In the genomic region with DNA sequence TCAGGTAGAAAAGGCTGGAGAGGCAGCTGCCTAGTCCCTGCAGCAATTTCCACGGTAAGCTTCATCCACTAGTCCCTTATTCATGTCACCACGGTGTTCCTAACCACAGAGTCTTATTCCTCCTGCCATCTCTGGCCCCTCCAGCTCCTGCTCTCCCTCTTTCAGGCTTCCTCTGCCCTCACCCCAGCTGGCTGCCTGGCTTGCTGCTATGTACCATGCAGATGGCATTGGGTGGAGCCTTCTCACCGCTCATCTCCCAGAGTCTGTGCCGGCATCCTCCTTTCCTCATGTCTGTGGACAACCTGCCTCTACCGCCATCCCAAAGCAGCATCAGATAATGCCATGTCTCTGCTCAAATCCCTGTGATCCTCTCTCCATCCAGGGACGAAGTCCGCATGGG, we compare ENCODE assay signal across 17 mouse cellular contexts.
DNase-seq lines count a peak whose midpoint lies in the region.
"Had no signal": no experiment of that assay in that cellular context is flagged by ENCODE, and none has a peak within 500 bp of the region (broad histone marks: within the 10 kb centered on the region; RNA-seq: fewer than 3 reads in every experiment).

No protein-coding gene starts in this region.

- peaks cover 23% of the 10 kb centered on the region for H3K4me1 ChIP-seq in heart, embryonic 10.5 days
- peaks cover 46% of the 10 kb centered on the region for H3K4me1 ChIP-seq in limb, embryonic 10.5 days
- H3K4me1 ChIP-seq: hindbrain, embryonic 15.5 days had no signal

- WGBS in heart, embryonic 10.5 days, result 87% methylated on average over 7 of the region's 7 CpGs
- WGBS in limb, embryonic 10.5 days, result 94% methylated on average over 7 of the region's 7 CpGs

- no peaks in the 10 kb centered on the region for H3K36me3 ChIP-seq in heart, embryonic 10.5 days
- no peaks in the 10 kb centered on the region for H3K36me3 ChIP-seq in limb, embryonic 10.5 days
- H3K36me3 ChIP-seq: forebrain, embryonic 10.5 days; heart, embryonic 13.5 days; hindbrain, embryonic 12.5 days; hindbrain, embryonic 15.5 days had no signal

- H3K4me3 ChIP-seq in heart, embryonic 10.5 days, result no peak overlapping the region
- H3K4me3 ChIP-seq in limb, embryonic 10.5 days, result no peak overlapping the region
- H3K4me3 ChIP-seq: forebrain, embryonic 10.5 days; forebrain, embryonic 13.5 days; heart, embryonic 13.5 days; hindbrain, embryonic 12.5 days; hindbrain, embryonic 15.5 days had no signal

- H3K27ac ChIP-seq in heart, embryonic 10.5 days, result 0 out of 2 replicates have a peak overlapping the region, but pooled peaks have one; percentile 52
- peak overlapping the region; percentile 26; the same call in 1 of the 2 replicates for H3K27ac ChIP-seq in limb, embryonic 10.5 days
- H3K27ac ChIP-seq: forebrain, embryonic 10.5 days; forebrain, embryonic 13.5 days; heart, embryonic 13.5 days; hindbrain, embryonic 12.5 days; hindbrain, embryonic 15.5 days had no signal

- H3K9me3 ChIP-seq in heart, embryonic 10.5 days, result no peaks in the 10 kb centered on the region
- H3K9me3 ChIP-seq in limb, embryonic 10.5 days (replicated peaks), result no peaks in the 10 kb centered on the region
- H3K9me3 ChIP-seq: forebrain, embryonic 10.5 days; forebrain, embryonic 13.5 days; heart, embryonic 13.5 days; hindbrain, embryonic 12.5 days; hindbrain, embryonic 15.5 days had no signal

- intact Hi-C loops in heart, postnatal 36 days (cut with DNase I), result loop anchor here (5.0 kb wide), 4 partner anchors 74 to 629 kb away; a partner anchor contains a TSS
- intact Hi-C loops in gastrocnemius, postnatal 14 days (cut with DNase I; ENCODE audit: low total_unique reads), result loop anchor here (5.0 kb wide), 1 partner anchor 844 kb away; no protein-coding TSS in a partner anchor

- peak; percentile 60 to 67 for DNase-seq in cerebellum, postnatal 10 days
- DNase-seq in cerebellum, adult 9-10 months, result no peak
- no peak for DNase-seq in heart, embryonic 10.5 days (ENCODE audit: low spot score)
- DNase-seq in heart, postnatal 36 days, result no peak
- no peak for DNase-seq in limb, embryonic 10.5 days (ENCODE audit: low spot score)
- no peak for DNase-seq in gastrocnemius, postnatal 14 days
- DNase-seq: adrenal gland, adult 8-10 months; adrenal gland, postnatal 25 days; cerebellum, adult 11 months; cerebellum, adult 2 months; gastrocnemius, postnatal 36 days; heart, postnatal 14 days had no signal

- H3K27me3 ChIP-seq in heart, embryonic 10.5 days (ENCODE audit: insufficient read depth, poor library complexity, severe bottlenecking), result 0 out of 2 replicates have a peak, but pooled peaks cover 8% of the 10 kb centered on the region
- H3K27me3 ChIP-seq in limb, embryonic 10.5 days (ENCODE audit: low read depth, poor library complexity, severe bottlenecking), result no peaks in the 10 kb centered on the region
- H3K27me3 ChIP-seq: forebrain, embryonic 13.5 days had no signal

Comparison
In these comparisons a context has a peak if more than half of its experiments do, and no peak if none do; other contexts are left out.
1. DNase-seq: peak in cerebellum, postnatal 10 days (2 of 2); none in cerebellum, adult 9-10 months (single experiment), heart, embryonic 10.5 days (single experiment), heart, postnatal 36 days (0 of 2), limb, embryonic 10.5 days (single experiment) and gastrocnemius, postnatal 14 days (single experiment).